Mouse (Mus musculus): ENCODE measurements around the gene Tmem94.

DNA sequence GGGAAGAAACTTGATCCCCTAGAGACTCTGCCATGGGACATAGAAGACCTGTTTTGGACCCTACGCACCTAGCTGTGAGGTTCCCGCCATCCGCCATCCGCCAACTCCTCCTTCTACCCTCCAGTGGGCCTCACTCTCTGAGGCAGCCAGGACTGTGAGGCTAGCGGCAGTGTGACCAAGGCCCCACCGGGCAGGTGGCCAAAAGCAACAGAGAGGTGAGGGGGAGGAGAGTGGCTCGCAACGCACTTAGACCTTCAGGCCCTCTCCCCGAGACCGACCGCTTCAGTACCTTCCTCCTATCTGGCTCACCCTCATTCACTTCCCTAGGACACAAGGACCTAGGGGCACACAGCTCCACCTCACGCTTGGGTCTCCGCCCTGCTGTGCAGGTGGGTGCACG is 45.1 kb downstream of the Tmem94 start:
- no peak for TF ChIP-seq ZC3H11A (IDR thresholded peaks at IDR 0.05; ENCODE audit: borderline replicate concordance, low read depth, low read length)
- no peak for TF ChIP-seq MAFK (IDR thresholded peaks at IDR 0.05; ENCODE audit: insufficient read depth, low read depth, low read length)
- no peak for TF ChIP-seq HCFC1 (IDR thresholded peaks at IDR 0.05; ENCODE audit: borderline replicate concordance, insufficient read depth, low read length)
- no peak for TF ChIP-seq ZNF384 (IDR thresholded peaks at IDR 0.05; ENCODE audit: low read depth, low read length)
